Mouse (Mus musculus) ES-Bruce4 (cell line): ENCODE results near the gene 2900011O08Rik.

ENCODE experiments used
- CTCF ChIP-seq: IDR thresholded peaks from one replicate; pipeline ENCODE4 v1.8.1; 2011; ENCODE audit warnings: low read depth, low read length
- POLR2A ChIP-seq: IDR thresholded peaks from one replicate; pipeline ENCODE4 v1.8.1; 2011; ENCODE audit warnings: low read length; ENCODE audit not compliant: insufficient read depth

DNA sequence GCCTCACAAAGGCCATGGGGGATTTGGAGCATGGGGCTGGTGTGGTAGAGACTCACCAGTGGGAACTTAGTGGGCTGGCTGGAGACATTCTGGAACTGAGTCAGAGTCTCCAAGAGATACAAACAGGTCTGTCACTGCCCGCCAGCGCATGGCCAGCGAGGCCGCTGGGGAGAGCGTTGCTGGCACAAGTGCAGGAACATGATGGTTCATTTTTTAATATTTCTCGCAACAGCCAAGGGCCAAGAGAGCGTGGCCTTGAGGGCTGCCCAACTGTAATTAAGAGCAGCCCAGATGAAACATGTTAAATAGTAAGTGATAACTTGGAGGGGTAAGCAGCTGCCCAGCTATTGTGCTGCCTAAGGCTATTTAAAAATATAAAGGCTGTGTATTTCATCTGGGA, 138.3 kb downstream of the 2900011O08Rik start:
- TF ChIP-seq POLR2A (no peak), CTCF (no peak)
